Mouse (Mus musculus): ENCODE data around the gene Dnase1l1. TPM values are rescaled to one million over a fixed set of nuclear protein-coding genes. Genes with fewer than 3 reads are reported as not detected.

Gene Dnase1l1
- total RNA-seq (2014; fragmentation: Nextera tagmentation) (12.9 and 22.9 TPM in 2 replicates), total RNA-seq (2017) (15.6 and 28.0 TPM in 2 replicates)

- peak; percentile 94 for ATAC-seq (replicated peaks; ENCODE audit: low FRiP score, low TSS enrichment, poor library complexity, severe bottlenecking)
Observed at GRCm38 (mm10) chrX:74281732-74282394, at the start of gene Dnase1l1, which contains the start of gene Taz. TSS of gene Dnase1l1 (minus strand) at chrX:74282337. TSS of gene Taz (plus strand) at chrX:74281912.

DNA sequence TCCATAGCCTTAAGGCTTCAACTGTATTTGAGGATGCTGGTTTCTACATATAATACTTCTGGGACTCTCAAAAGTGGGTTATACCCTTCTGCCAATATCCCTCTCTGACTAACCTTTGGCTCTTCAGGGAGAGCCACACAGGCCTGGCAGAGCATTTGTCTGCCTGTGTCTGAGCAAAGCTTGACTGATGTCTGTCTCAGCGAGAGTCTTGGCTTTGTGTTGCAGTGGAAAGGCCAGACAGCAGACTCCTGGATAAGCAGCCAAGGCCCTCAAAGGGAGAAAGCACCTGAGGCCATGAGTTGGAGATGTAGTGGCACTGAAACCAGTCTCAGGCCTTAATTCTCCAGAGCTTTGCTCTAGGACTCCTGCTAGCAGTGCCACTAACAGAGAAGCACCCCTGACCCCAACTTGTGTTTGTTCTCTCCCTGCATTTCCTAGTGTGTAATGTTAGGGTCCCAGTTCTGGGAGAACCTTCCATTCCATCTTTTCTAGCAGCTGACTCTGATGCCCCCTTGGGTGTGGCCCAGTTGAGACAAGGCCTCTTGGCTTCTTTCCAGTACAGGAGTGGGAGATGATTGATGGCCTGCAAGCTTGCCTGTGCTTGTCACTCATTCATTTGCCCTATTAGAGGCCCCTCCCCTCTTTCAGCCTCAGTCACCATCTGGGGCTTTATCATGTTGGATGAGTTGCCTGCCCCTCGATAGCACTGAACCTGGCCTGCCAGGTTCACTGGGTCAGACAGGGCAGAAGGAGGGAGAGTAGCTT lies 48.2 kb upstream of the Dnase1l1 start:
- no peak; the same call in 1 of the 2 replicates for ATAC-seq (replicated peaks; ENCODE audit: low FRiP score, low TSS enrichment, poor library complexity, severe bottlenecking)

DNA sequence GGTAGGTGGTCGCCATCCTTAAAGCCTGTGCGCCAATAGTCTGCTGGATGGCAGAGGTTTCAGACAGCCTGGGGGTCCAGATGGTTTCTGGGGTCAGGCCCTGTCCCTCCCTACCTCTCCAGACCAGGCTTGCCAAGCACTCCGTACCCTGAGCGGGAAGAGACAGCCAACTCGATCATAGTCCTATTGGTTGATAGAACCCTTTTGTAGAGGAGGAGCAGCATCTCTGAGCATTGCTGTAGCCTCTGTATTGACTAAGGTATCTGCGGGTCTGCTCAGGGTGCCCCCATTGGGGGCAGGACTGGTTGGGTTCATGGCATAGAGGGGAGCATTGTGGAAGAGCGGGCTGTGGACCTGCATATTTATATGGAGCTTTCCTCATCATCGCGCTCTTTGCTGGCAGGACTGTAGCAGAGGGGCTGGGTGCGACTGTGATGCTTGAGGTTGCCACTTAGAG lies 47.1 kb upstream of the Dnase1l1 start:
- ATAC-seq (replicated peaks; ENCODE audit: low FRiP score, low TSS enrichment, poor library complexity, severe bottlenecking) = no peak

GRCm38 (mm10) chrX:74328725-74329161 lies 46.6 kb upstream of the Dnase1l1 start, which contains the start of gene Plxna3:
TSS of gene Plxna3 (plus strand) at chrX:74329066.
- peak; percentile 94 for ATAC-seq (replicated peaks; ENCODE audit: low FRiP score, low TSS enrichment, poor library complexity, severe bottlenecking)

- ATAC-seq (replicated peaks; ENCODE audit: low FRiP score, low TSS enrichment, poor library complexity, severe bottlenecking) = peak; percentile 96
Observed at GRCm38 (mm10) chrX:74312540-74313464, 30.7 kb upstream of the Dnase1l1 start, which contains the start of gene Fam50a. TSS of gene Fam50a (plus strand) at chrX:74313033.

- ATAC-seq (replicated peaks; ENCODE audit: low FRiP score, low TSS enrichment, poor library complexity, severe bottlenecking) = peak; percentile 84
Observed at GRCm38 (mm10) chrX:74304867-74305700, 22.9 kb upstream of the Dnase1l1 start, which contains the start of gene Gdi1. TSS of gene Gdi1 (plus strand) at chrX:74304998.

DNA sequence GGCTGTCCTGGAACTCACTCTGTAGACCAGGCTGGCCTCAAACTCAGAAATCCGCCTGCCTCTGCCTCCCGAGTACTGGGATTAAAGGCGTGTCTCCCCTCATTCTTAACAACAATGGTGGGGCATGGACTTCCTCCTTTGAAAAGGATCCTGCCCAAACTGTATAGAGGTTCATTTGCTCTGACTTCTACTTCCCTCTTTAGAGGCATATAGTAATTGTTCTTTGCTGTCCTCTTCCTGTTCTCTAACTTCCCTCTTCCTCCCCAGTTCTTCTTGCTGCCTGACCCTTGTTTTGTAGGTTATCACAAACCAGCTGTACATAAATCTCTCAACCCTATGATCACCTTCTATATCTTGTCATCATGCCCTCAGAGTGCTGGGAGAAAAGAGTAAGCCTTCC lies 17.6 kb upstream of the Dnase1l1 start:
- no peak for ATAC-seq (replicated peaks; ENCODE audit: low FRiP score, low TSS enrichment, poor library complexity, severe bottlenecking)

GRCm38 (mm10) chrX:74298348-74298747 lies 16.2 kb upstream of the Dnase1l1 start:
- ATAC-seq (replicated peaks; ENCODE audit: low FRiP score, low TSS enrichment, poor library complexity, severe bottlenecking) = no peak

DNA sequence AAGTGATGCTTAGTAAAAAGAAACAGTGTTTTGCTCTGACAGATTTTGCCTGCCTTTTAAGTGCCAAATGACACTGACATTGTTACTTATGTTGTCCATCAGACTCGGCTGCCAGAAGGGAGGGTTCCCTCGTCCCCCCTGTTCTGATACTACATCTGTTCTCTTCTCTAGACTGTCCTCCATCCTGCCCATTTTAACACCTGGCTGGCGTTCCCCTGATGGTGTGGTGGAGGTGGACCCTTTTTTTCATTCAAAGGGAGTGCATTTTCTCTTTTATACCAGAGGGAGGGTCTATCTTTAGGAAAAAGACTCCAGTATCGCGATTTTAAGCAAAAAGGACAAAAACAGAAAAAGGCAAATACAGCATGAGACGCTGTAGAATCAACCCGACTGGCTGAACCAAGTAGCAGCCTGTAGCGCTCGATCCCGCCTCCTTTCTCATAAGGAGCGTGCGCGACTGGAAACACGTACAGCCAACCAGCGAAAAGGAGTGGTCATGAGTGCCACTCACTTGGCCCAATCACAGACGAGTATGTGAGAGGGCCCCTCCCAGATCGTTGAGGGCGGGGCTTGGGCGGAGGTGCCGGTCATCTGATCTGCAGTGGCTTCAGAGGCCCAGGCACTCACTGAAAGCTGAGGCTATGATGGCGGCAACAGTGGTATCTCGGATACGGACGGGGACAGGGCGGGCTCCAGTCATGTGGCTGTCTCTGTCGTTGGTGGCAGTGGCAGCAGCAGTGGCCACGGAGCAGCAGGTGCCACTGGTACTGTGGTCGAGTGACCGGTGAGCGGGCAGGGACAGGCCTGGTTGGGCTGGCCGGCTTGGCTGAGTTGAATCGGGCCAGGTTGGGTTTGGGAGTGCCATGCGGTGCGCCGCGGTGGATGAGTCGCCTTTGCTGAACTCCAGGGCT lies 14.7 kb upstream of the Dnase1l1 start, which contains the start of gene Atp6ap1:
Gene Atp6ap1 (plus strand): TSS at position 560 of the 911 bp plus-strand sequence.
- peak; percentile 99 for ATAC-seq (replicated peaks; ENCODE audit: low FRiP score, low TSS enrichment, poor library complexity, severe bottlenecking)

- ATAC-seq (replicated peaks; ENCODE audit: low FRiP score, low TSS enrichment, poor library complexity, severe bottlenecking) = no peak
Observed at GRCm38 (mm10) chrX:74293431-74293830, 11.3 kb upstream of the Dnase1l1 start.

DNA sequence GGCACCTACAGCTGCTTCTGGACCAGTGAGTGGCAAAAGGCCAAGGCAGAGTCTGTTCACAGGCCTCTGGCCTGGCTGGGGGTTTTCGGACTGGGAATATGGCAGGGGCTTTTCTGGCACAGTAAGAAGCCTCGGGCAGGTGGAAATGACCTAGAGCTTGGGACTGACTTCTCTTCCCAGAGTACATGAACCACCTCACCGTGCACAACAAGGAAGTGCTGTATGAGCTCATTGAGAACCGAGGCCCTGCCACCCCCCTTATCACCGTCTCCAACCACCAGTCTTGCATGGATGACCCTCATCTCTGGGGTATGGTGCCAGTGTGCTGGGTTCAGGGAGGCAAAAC lies 928 bp upstream of the Dnase1l1 start:
- ATAC-seq (replicated peaks; ENCODE audit: low FRiP score, low TSS enrichment, poor library complexity, severe bottlenecking) = no peak

- ATAC-seq (replicated peaks; ENCODE audit: low FRiP score, low TSS enrichment, poor library complexity, severe bottlenecking) = peak; percentile 68
Observed at GRCm38 (mm10) chrX:74282395-74283091, 406 bp upstream of the Dnase1l1 start.

- ATAC-seq (replicated peaks; ENCODE audit: low FRiP score, low TSS enrichment, poor library complexity, severe bottlenecking) = no peak
Observed at GRCm38 (mm10) chrX:74281041-74281731, 951 bp downstream of the Dnase1l1 start.

GRCm38 (mm10) chrX:74277916-74278315 lies 4.2 kb downstream of the Dnase1l1 start:
- ATAC-seq (replicated peaks; ENCODE audit: low FRiP score, low TSS enrichment, poor library complexity, severe bottlenecking) = no peak

- no peak for ATAC-seq (replicated peaks; ENCODE audit: low FRiP score, low TSS enrichment, poor library complexity, severe bottlenecking)
Observed at GRCm38 (mm10) chrX:74273422-74274322, 8.5 kb downstream of the Dnase1l1 start.
